Mouse (Mus musculus) lung, postnatal 0 days (tissue): Measurements from ENCODE around the gene Uqcc1.

Experiments
- CTCF ChIP-seq: IDR thresholded peaks from 2 replicates; pipeline ENCODE4 v1.5.1; 2016; ENCODE audit warnings: antibody characterized with exemption, mild to moderate bottlenecking
- EP300 ChIP-seq: IDR thresholded peaks from 2 replicates; pipeline ENCODE4 v1.6.1; 2016; ENCODE audit warnings: antibody characterized with exemption, mild to moderate bottlenecking, control low read depth

DNA sequence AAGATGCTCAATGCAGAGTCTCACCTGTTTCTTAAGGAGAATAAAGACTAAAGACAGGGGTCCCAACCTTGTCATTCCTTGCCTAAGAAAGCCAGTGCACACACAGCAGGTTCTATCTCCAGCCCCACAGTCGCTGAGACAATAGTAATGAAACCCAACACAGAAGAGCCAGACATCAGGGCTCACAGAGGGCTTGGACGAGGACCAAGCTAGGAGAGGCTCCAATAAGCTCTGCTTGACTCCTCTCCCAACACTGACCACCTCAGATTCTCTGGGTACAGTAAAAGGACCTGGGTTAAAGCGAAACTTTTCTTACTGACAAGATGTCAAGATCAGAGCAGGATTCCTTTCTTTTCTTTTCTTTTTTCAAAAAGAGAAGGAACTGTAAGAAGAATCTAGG, 131.5 kb downstream of the Uqcc1 start:
- TF ChIP-seq CTCF (no peak), EP300 (no peak)
